Mouse (Mus musculus) regulatory T cell (primary cell): ENCODE measurements at regions not wholly inside any gene's neighbourhood (a gene's known extent, or its start where the extent isn't known, plus 50 kb on each side); places are given as distances from the start of the nearest gene placed in this dataset.

Experiments used
- in situ Hi-C: fragments of 300-600 bp; cut with MboI, MseI; formaldehyde crosslinking; loops from one replicate; pipeline ENCODE4 v1.15.1; 2025; ENCODE audit warnings: high pct_unique_total_duplicates

GRCm38 (mm10) chr14:92316773-92317172, 1573.7 kb downstream of the Pcdh9 start:
- in situ Hi-C loops = no loop called here

GRCm38 (mm10) chr14:92303940-92304339, 1586.5 kb downstream of the Pcdh9 start:
- in situ Hi-C loops = no loop called here

- in situ Hi-C loops = loop anchor here (10.0 kb wide), 1 partner anchor 886 kb away; no protein-coding TSS in a partner anchor
Measured at GRCm38 (mm10) chr14:92271200-92271599, 1619.3 kb downstream of the Pcdh9 start.

- in situ Hi-C loops = no loop called here
Measured at GRCm38 (mm10) chr14:92222746-92223145, 1667.7 kb downstream of the Pcdh9 start.
